Mouse (Mus musculus) urinary bladder, adult 18-20 months (tissue): ENCODE results near the gene Ccpg1.

Experiments
- DNase-seq, 2 experiments: peaks; one replicate each; pipeline ENCODE4 v3.0.0; 2022; ENCODE audit warnings: low spot score in 2 of 2, mixed read lengths in 2 of 2

Gene Ccpg1

DNA sequence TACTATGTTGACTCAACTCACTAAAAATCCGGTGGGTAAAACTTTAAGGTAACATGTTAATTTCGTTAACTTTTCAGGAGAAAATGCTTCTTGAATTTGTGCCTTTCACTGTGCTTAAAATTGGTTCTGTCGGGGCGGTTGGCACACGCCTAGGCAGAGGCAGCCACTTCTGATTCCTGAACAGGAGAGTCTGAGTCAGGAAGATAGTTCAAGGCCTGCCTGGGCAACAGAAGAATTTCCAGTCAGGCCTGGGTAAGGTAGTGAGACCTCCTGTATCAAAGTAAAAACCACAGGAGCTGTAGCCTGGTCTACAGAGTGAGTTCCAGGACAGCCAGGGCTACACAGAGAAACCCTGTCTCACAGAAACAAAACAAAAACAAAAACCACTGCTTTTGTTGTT, 7.3 kb downstream of the Ccpg1 start:
- DNase-seq, result no peak

DNA sequence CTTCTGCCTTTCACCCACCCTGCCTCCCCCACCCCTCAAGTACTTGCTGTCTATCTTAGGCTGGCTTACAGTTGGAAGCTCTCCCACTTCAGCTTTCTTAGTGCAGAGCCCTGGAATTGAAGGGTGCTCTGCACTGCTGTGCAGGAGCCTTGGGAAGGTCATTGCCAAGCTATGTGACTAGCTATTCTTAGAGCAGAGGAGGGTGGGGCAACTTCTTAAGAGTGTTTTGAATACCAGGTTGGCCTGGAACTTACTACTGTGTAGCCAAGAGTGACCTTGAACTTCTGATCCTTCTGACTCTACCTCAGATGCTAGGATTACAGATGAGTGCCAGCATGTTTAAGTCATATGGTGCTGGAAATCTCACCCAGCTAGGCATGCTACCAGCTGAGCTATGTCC, 10.9 kb downstream of the Ccpg1 start:
- DNase-seq, result no peak

DNA sequence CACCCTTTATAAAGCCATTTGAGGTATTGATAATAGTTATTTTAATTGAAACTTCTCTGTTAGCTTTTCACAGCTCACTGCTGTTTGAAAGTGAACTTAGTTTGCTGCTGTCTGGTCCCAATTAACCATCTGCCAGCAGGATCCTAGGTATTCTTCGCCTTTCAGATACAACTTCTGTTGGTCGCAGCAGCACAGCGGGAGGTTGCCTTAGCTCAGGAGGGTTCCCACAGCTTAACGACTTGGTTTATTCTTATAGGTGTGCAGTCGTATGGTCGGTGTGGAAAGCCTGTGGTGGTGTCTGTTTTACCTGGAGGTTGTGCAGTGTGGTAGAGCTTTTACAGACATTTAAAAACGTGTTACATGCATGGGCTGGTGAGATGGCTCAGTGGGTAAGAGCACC, 11.6 kb downstream of the Ccpg1 start:
- no peak for DNase-seq

DNA sequence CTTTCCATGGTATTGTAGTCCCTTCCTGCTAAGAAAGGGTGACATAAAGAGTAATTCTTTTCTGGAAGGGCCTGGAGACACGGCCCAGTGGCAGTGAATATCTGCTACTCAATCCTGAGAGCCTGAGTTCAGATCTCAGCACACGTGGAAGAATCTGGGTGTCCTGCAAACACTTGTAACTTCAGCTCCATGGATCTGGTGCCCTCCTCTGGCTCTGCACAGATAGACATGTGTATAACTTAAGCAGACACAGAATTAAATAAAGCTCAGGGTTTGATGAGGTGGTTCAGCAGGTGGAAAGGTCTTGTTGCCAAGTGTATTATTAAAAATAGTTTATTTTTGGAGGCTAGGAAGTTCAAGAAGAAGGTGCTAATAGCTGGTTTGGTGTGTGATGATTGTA, 15.3 kb downstream of the Ccpg1 start:
- DNase-seq, result no peak

DNA sequence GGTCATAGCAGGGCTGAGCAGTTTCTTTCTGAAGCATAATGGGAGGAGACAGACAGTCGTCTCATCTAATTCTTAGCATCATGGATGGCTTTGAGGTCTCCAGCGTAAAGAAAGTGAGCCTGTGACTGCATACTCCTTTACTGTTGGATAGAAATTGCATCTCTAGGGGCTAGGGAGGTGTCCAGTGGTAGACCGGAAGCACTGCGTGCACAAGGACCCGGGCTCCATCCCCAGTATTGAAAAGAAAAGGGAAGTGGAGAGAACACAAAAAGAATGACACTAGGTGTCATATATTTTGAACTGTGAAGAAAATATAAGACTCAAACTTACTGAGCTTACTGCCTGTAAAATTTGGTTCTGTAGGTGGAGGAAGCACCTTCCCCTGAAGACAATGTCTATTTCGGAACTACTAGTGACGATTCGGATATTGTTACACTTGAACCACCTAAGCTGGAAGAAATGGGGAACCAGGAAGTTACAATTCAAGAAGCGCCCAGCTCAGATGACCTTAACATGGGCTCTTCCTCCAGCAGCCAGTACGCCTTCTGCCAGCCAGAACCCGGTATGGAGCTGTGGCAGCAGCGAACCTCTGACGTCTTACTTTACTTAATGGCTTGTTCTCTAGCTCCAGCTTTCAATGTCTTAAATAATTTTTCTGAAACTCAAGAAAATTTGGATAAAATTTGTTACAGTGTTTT, 16.2 kb downstream of the Ccpg1 start:
- DNase-seq, result no peak

DNA sequence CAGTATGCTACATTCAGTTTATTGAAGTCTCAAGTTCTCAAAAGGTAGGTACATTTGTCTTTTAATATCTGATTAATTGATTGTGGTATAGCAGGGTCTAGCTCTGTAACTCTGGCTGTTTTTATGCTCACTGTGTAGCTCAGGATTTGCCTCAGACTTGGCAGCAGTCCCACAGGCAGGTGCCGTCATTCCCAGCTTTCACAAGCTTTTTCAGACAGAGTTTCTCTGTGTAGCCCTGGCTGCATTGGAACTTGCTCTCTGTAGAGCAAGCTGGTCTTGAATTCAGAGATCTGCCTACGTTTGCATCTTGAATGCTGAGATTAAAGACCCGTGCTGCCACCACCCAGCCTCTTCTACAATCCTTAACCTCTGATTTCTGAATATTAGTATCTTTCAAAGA, 16.9 kb downstream of the Ccpg1 start:
- no peak for DNase-seq

DNA sequence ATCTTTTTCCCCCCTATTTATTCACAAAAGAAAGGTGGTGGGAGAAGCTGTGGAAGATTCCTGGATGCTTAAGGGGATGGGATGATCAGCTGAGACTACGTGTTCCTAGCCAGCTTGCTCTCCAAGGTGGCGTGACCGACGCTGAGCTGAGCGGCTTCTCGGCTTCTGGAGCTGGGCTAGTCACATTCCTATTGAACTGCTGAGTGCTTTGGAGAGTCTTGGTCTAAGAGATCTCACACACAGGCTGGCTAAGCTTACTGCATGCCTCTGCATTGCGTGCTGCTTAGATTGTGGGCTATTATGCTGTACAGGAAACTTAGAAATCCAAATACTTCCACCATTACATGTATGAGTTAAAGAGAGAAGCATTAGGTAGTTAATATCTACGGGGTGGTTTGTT, 18.8 kb downstream of the Ccpg1 start:
- no peak for DNase-seq

DNA sequence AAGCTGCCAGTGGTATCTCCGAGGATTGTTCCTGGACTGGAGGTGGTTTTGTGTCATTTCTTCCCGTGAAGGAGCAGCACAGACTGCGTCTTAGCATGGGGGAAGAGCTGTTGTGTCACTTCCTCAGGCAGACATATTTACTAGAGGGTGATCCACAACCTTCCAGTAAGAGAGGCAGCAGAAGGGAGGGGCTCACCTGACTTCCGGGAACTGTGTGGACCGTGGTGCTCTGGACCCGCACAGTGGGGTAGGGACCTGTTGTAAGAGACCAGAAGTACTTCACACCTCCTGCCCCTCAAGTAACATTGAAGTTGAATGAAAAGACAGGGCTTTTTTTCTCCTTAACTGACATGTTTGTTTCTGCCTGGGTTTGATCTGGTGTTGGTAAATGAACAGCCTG, 19.9 kb downstream of the Ccpg1 start:
- no peak for DNase-seq

DNA sequence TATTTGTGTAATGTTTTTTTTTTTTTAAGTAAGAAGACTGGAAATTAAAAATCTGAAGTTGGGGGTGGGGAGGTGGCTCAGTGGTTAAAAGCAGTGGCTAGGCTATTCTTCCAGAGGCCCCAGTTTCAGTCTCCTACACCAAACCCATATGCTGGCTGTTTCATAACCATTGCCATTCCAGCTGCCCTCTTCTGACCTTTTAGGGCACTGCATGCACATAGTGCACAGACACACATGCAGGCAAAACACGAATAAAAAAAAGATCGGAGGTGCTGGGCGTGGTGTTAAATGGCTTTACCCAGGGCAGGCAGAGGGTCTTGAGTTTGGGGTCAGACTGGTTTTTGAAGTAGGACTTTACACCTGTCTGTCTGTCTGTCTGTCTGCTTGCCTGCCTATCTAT, 20.9 kb downstream of the Ccpg1 start:
- no peak for DNase-seq

DNA sequence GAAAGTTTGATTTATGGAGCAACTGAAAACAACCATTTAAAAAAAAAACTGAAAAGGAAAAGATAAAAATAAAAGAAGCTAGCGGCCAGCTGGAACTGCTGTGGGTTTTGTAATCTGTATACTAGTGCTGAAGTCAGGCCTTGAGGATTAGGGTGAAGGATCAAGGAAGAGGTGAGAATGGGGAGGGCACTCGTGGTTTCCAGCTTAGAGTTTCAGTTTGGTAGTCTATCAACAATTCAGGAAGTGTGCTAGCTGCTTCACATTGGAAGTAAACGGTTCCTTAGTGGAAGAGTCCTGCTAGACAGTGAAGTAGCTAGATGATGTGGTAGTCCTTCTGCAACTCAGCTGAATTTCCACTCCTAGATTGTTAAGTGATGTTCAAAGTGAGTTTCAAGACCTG, 23.2 kb downstream of the Ccpg1 start:
- no peak for DNase-seq

DNA sequence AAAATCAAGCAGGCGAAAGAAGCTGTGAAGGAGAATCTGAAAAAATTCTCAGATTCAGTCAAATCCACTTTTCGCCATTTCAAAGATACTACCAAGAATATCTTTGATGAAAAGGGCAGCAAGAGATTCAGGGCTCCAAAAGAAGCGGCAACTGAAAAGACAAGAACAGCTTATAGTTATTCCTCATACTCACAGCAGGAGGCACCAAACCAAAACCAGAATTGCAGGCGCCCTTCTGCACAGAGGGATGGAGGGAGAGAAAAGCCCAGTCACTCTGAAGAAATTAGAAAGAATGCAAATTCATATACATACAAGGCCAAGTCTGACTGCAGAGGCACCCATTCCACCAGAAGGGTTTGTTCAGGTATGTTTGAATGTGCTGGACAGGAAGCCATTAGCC, 27.4 kb downstream of the Ccpg1 start:
- DNase-seq, result no peak

DNA sequence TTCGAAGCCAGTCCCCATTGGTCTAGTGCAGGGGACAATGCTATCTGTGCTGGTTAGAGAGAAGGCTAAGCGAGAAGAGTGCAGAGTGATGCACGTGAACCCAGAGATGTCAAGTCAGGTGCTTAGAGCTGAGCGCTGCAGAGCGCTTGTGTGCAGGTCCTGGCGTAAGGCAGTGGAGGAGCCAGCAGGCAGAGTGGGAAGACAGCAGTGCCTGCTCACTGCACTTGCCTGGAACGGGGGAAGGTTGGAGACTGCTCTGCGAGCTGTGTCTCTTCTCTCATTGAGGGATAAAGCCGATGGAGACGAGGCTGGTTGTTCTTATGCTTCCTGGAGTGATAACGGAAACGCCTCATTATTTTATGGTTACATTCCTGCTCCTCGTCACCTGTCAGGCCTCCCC, 29.5 kb downstream of the Ccpg1 start:
- DNase-seq, result no peak

DNA sequence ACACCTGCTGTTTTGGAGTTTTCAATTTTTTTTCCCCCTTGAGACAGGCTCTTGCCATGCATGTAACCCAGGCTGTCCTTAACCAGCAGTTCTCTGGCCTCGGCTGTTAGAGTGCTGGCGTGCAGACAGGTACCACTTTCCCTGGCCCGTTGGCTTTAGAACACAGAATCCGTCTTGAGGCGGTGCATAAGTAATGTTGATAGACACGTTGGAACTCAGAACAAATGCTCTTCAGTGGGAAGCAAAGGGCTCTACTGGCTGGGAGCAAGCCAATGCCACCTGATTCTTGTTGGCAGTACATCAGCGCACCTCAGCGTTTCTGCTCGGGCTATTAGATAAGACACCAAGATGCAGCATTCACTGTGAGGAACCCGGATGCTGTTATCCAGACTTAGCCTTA, 34.6 kb downstream of the Ccpg1 start:
- no peak for DNase-seq

DNA sequence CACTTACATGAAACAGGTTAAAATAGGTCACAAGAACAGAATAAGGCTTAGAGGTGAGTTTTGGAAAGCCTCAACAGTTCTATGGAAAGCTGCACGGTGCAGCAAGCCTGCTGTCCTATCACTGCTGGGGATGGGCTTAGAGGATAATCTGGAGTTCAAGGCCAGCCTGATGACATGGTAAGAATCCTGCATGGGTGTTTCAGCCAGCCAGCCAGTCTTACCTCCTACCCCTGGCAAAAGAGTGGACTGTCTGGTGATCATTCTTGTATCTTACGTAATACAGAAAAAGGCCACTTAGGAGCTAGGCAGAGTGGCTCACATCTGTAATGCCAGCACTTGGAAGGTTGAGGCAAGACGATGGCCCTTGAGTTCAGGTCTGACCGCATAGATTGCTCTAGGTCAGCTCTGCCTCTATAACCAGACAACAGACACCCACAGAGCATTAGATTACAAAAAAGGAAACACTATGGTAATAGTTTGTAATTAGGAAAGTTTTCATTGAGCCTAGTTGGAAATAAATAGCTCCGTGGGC, 35.4 kb downstream of the Ccpg1 start:
- DNase-seq, result no peak

DNA sequence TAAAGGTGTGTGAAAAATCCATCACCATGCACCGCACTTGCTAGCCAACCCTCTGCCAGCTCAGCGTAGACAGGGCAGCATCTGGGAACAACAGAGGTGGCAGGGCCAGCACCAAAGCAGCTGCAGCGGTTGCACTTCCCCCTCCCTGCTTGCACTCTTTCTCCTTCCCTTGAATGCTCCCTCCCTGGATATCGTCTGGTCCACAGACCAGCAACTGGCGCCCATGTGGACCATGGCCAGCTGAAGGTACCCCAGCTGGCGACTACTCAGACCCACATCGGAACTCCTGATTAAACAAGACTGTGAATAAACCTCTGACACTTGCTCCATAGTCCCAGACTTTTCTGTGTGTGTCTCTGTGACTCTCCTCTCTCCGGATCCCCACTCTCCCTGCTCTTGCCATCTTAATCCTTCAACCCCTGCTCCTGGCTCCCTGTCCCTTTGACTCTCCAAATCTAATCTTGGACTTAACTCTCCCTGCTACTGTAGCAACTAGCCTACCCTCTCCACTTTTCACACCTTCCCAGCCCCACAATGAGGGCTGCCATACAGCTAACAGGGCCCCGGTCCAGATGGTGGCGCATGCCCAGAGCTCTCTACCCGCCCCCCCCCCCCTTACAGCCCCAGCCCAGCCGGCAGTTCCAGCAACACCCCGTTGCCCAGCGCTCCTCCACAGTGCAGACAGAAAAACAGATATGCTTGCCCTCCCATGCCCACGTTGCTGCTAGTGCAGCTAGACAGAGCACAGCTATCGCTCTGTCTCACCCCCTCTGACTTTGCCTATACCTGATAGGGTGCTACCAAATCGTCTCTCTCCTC, 40.8 kb downstream of the Ccpg1 start:
- no peak for DNase-seq

DNA sequence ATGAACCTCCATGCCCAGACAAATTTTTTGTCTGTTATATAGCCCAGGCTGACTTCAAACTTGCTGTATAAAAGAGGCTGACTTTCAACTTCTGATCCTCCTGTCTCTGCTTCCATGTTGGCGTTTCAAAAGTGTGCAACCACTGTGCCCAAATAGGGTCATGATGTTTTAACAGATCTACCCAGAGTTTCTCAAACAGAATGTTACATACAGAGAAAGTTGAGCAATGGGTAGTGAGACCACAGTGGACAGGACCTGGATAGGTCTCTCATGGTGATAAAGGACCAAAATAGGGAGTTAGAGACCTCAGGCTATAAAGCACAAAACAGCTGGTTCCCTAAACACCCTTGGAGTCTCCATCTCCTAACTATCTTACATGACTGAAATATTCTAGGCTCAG, 45.2 kb downstream of the Ccpg1 start:
- DNase-seq, result no peak

DNA sequence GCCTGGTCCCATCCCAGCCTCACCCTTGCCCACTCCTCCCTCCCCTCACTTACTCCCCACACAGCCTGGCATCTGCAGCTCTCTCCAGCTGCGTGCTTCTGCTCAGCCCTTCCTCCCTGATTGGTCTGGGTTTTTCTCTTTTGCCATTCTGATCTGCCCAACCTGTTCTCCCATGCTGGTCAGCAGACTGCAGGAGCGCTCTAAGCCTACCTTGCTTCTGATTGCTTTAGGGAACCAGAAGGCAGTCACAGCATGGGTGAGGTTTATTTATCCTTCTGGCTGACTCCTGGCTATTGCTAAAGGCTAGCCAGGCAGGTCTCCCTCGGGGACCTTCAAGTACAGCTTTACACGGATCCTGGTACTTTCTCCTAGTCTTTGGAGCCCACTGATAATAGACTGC, 46.2 kb downstream of the Ccpg1 start:
- no peak for DNase-seq

DNA sequence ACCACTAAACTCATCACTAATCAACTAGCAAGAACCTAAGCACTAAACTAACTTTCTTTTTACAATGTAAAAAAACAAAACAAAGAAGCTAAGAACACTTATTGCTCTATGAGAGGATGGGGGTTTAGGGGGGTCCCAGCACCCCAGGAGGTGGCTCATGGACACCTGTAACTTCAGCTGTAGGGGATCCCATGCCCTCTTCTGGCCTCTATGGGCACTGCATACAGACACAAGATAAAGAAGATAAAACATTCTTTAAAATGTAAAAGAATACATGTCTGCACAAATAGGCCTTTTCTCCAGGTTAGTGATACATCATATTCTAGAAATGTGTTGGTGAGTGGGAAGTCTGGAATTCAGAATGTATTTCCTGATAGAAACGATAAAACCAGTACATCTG, 48.2 kb downstream of the Ccpg1 start:
- no peak for DNase-seq

DNA sequence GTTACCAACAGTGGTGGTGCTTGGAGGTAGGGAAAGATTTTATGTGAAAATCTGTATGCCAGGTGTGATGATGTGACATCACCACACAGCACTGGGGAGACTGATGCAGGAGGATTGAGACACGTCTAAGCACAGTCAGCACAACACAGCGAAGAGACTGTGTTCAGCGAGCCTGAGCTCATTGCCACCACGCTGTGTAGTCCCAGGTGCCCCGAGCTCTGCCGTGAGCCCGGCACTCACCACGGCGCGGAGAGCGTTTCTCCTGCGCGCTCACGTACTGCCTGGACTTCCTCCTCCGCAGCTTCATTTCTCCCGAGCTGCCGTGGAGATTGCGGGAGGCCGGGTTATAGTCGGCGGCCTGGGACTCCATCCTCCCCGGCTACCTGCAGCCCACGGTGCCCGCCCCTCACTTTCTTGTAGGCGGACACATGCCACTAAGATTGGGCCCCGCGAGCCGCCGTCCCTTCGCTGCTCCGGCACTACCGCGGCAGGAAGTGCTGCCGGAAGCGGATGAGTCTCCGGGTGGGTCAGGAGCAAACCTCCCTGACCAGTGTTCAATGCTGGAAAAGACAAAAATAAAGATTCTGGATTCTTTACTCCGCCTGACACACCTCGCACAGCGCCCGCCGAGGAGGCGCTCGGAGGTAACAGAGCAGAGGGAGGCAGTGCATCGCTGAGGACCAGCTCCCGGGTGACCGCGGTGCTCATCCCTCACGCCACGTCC, 54.2 kb downstream of the Ccpg1 start:
- DNase-seq, result peak; percentile 86 to 90

DNA sequence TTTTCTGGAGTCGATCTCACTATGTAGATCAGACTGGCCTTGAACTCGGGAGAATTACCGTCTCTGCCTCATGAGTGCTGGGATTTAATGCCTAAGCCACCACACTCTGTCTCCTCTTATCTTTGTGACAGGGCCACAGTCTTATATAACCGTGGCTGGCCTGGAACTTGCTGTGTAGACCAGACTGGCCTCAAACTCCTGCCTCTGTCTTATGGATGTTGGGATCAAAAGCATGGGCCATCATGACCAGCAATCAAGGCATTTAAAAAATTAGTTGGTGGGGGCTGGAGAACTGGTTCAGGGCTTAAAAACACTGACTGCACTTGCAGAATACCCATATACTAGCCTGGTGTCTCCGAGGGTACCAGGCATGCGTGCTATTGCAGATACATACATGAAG, 54.9 kb downstream of the Ccpg1 start, which contains the start of gene Pigb:
Pigb (minus strand) TSS at position 299 of the 400 bp plus-strand sequence.
- DNase-seq, result no peak

DNA sequence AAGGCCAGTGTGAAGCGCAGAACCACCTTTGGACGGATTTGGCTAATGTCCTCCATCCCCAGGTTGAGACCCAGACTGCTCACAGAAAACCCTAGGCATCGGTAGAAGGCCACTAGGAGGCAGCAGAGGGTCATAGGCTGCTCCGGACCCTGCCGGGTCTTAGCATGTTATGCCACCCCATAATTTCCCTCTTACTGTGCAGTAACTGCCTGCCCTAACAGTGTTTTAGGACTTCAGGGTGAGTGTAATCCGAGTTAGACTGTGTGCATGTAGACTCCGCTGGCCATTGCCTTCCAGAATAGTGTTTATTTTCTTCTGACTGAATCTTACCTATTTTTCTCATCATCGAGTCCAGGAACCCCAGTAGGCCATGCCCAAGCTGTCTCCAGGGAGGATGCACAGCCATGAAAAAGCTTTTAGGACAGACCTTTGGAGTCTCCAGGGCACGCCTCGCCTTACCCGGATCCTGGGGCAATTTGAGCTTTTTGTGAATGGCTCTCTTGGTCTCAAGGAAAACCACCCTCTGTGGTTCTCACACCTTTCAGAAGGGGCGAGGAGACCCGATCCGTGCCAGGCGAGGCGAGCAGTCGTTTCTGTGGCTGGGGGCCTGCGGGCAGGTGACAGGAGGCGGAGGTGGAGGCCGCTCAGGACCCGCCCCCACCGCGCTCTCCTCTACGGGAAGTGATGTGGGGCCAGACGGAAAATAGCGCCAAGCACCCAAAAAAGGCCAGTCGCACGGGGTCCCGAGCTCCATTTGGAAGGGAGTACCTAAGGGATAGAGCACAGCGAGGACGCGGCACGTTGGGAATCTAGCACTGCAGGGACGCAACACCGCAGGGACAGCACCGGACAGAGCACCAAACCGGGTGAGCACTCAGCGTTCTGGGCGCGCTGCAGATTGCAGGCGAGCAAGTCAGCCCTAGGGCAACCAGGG, 59.2 kb downstream of the Ccpg1 start, which contains the start of gene Rab27a:
Rab27a (plus strand) TSS at position 709 of the 934 bp plus-strand sequence.
- peak; percentile 65 to 67 for DNase-seq
